Mouse (Mus musculus) layer of hippocampus, adult 9-11 months (tissue): ENCODE results near the gene Fam45a.
A peak's percentile ranks its signal among the peaks of the same experiment; 100 is the strongest.
"Not testable (repeated sequence)": the region's sequence is repeated elsewhere in the genome, so short reads cannot be mapped to it uniquely, and the experiment has no call there.

Experiments used
- DNase-seq: peaks from one replicate; pipeline ENCODE4 v3.0.0; 2022

The Fam45a gene

DNA sequence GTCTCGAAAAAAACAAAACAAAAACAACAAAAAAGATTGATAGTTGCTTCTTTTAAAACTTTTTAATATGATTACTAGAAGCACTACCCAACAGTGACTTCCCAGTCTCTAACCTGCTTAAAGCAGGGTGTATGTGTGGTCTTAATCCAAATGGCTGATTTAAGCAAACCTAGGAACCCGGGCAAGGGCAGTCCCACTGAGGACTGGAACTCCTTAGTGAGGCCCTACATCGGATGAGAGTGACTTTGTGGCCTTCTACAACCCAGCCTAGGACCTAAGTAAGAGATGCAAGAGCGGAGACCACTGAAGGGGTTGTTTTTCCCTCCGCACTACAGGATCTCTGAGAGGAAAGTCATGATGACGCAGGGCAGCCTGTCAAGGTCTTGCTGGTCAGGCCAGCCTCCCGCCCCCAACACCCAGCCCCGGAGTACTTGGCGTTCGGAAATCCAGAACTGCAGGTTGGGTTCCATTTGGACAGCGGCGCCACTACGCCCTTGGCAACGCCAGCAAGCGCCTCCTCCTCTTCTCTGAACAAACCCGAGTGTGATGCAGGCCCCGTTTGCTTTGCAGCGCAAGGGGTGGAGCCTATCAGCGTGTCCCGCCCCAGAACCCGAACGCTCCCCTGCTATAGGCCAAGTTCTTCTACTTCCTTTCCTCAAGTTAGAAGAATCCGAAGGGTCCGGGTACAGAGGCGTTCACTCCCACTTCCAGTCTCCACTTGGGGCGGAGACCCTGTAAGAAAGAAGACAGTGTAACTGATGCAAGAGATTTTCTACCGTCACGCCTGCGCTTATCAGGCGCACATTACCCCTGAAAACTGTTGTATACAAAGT is 49.7 kb downstream of the Fam45a start, which contains the start of gene Sfxn4:
Gene Sfxn4 (minus strand): TSS at position 612 of the 833 bp plus-strand sequence.
- DNase-seq = peak; percentile 94

DNA sequence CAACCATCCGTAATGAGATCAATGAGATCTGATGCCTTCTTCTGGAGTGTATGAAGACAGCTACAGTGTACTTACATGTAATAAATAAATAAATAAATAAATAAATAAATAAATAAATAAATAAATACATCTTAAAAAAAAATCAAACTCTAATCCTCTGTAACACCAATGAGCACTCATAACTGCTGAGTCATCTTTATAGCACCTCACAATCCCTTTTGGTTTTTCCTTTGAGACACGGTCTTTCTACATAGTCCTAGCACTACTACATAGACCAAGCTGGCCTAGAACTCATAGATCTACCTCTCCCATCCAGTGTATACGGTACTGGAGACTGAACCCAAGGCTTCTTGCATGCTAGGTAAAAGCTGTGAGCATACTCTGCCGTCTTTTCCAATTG is 54.8 kb downstream of the Fam45a start:
- DNase-seq = not testable (repeated sequence)

DNA sequence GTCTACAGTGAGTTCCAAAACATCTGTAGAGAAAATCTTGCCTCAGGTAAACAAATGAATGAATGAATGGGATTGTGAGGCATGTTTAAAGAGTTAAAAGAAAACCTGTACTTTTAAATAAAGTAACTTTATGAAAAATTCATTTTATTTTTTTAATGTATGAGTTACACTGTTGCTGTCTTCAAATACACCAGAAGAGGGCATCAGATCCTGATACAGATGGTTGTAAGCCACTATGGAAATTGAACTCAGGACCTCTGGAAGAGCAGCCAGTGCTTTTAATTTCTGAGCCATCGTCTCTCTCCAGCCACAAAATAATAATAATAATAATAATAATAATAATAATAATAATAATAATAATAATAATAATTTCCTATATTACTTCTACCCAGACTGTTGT is 59.1 kb downstream of the Fam45a start:
- DNase-seq = no peak

DNA sequence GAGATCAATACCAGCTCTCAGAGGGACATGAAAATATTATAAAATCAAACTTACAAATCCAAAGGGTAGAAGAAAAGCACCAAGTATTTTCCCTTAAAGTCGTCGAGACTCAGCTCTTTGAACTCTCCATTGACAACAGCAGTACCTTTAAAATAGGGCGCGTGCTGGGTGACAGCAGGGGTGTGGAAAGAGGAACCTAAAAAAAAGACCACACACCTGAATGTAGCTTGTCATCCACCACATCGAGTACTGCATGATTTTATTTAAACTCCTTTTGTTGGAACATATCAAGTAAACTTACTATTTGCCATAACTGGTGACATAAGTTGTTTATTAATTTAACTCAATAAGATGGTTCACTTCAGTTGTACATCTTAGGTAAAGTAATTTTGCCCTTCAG is 60.0 kb downstream of the Fam45a start:
- DNase-seq = no peak

DNA sequence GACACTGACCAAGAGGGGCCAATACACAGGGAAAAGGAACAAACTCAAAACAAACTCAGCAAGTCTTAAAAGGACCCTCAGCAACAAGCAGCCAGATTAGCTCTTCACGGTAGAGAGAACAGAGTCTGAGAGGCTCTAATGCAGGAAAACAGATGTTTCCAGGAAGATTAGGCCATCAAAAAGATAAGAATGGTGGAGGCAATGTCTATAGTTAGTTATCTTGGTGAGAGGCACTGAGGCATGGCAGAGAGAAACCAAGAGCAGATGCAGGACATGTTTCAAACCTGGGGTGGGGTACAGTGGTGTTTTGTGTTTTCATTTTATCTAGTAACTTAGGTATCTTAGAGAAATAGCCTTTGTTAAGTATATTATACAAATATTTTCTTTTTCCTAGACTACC is 60.9 kb downstream of the Fam45a start:
- DNase-seq = no peak

DNA sequence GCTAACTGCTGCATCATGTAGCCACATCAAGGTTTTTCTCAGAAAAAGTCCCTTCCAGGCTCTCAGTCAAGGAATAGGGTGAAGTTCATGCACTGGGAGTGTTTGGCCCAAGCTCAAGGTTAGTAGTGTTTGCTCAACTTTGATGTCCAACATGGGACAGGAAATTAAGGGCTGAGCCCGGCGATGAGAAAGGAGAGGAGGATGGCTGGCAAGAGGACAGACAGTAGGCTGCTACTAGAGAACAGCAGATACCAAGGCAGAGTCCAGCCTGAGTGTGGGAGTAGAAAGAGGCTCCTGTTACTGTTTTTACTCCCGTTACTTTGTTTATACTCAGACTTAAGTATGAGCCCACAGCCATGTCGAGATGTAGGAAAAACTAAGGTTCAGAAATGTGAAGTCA is 62.1 kb downstream of the Fam45a start:
- no peak for DNase-seq

DNA sequence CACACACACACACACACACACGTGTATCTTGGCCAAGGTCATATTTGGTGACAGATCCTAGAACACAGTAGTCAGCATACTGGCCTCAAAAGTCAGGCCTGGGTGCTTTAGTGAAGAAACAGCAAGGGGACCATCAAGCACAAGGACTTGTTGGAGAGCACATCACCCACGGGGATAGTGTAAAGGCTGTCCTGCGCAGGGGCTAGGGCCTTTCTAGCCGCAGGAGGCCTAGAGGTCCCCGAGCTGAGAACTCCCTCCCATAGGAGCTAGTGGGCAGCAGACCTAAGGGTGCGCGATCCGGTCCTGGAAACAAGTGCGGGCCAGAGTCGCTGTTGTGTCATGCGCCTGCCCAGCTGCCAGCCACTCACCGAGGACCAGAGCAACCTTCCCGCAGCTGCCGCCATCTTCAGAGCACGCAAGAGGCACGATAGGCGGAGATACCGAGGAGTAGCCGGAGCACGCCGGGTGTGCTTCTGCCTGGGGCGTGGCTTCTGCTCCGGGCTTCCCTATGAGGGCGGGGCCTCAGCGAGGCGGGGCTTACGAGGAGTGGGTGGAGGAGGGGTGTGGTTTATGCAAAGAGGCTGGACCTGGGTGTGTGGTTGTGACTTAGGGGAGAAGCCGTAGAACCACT is 62.8 kb downstream of the Fam45a start, which contains the start of gene Prdx3:
Gene Prdx3 (minus strand): TSS at position 493 of the 631 bp plus-strand sequence.
- peak; percentile 96 for DNase-seq

DNA sequence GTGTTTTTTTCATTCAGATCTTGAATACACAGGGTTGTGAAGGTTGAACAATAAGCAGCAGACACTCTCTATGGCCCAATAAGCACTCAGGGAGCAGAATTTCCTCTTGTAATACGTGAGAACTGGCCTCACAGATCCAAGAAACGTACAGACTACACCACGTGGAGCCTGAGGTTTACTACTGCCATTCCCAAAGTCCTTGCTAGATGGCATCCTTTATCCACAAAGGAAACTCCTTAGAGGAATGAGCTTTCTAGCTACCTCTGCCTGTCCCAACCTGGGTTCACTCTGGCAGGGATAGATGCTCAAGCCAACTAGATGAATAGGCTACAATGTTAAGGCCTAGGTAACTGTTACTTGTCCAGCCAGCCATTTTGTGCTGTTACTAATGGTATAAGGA is 71.7 kb downstream of the Fam45a start:
- DNase-seq = no peak
